Mouse (Mus musculus) lung, embryonic 16.5 days (tissue): ENCODE measurements around the gene Dazap1. TPM values are rescaled to one million over a fixed set of nuclear protein-coding genes. Genes with fewer than 3 reads are reported as not detected.
A peak's percentile ranks its signal among the peaks of the same experiment; 100 is the strongest.

Experiments used
- ATAC-seq: fragments of 200-750 bp; cut with Nextera tagmentation; 2 replicates; pipeline ENCODE4 v1.8.0; 2017; ENCODE audit warnings: low read depth, mild to moderate bottlenecking, moderate library complexity
- H3K27ac ChIP-seq: fragments of 300-500 bp; sonication (generic); 2 replicates; pipeline ENCODE4 v1.5.1; 2014; ENCODE audit warnings: mild to moderate bottlenecking, control low read depth, low read length
- H3K27me3 ChIP-seq: fragments of 300-500 bp; sonication (generic); 2 replicates; pipeline ENCODE4 v1.6.1; 2014; ENCODE audit warnings: low read depth, low read length, mixed read lengths; ENCODE audit not compliant: control insufficient read depth, insufficient read depth
- H3K36me3 ChIP-seq: fragments of 300-500 bp; sonication (generic); 2 replicates; pipeline ENCODE4 v1.6.1; 2014; ENCODE audit warnings: low read length; ENCODE audit not compliant: control insufficient read depth, insufficient read depth
- H3K4me1 ChIP-seq: fragments of 300-500 bp; sonication (generic); replicated peaks from 2 replicates; pipeline ENCODE4 v1.6.1; 2014; ENCODE audit warnings: low read length, mixed read lengths; ENCODE audit not compliant: control insufficient read depth, insufficient read depth
- H3K4me2 ChIP-seq: fragments of 300-500 bp; sonication (generic); 2 replicates; pipeline ENCODE4 v1.6.1; 2014; ENCODE audit warnings: low read depth, low read length, control low read depth
- H3K4me3 ChIP-seq: fragments of 300-500 bp; sonication (generic); 2 replicates; pipeline ENCODE4 v1.5.1; 2014; ENCODE audit warnings: mild to moderate bottlenecking, low read length, control low read depth
- H3K9ac ChIP-seq: fragments of 300-500 bp; sonication (generic); 2 replicates; pipeline ENCODE4 v1.6.1; 2014; ENCODE audit warnings: low read length, control low read depth
- H3K9me3 ChIP-seq: fragments of 300-500 bp; sonication (generic); 2 replicates; pipeline ENCODE4 v1.6.1; 2016; ENCODE audit warnings: low read length; ENCODE audit not compliant: control insufficient read depth
- WGBS: fragments of 180-500 bp; shearing (Covaris S2); extraction: QIAGEN DNeasy Blood & Tissue Kit; methylation state at CpG from one replicate; pipeline ENCODE4 v1.1.7; 2014; 5-methylcytosine and 5-hydroxymethylcytosine counted together
- polyA plus RNA-seq: library from polyadenylated mRNA; unstranded; fragments of >200 nt; fragmentation: Nextera tagmentation; extraction: Ambion mirVana; gene quantifications from 2 replicates; pipeline ENCODE4 v1.2.1, GENCODE M21; 2015

The Dazap1 gene
- polyA plus RNA-seq, 1 experiment from 2014 or later, result 50.6 TPM

DNA sequence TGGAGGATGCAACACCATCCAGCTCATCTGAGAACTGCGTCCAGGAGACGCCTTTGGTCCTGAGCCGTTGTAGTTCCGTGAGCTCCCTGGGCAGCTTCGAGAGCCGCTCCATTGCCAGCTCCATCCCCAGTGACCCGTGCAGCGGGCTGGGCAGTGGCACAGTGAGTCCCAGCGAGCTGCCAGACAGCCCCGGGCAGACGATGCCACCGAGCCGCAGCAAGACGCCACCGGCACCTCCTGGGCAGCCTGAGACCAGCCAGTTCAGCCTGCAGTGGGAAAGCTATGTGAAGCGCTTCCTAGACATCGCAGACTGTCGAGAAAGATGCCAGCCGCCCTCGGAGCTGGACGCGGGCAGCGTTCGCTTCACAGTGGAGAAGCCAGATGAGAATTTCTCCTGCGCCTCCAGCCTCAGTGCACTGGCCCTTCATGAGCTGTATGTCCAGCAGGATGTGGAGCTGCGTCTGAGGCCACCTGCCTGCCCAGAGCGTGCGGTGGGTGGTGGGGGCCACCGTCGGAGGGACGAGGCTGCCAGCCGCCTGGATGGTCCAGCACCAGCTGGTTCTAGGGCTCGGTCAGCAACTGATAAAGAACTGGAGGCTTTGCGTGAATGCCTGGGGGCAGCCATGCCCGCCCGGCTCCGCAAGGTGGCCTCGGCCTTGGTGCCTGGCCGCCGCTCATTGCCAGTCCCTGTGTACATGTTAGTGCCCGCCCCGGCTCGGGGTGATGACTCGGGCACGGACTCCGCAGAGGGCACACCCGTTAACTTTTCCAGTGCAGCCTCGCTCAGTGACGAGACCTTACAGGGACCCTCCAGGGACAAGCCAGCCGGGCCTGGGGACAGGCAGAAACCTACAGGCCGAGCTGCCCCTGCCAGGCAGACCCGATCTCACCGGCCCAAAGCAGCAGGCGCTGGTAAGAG, 51.6 kb downstream of the Dazap1 start:
- Histone ChIP-seq H3K27me3 (peaks cover 59% of the 10 kb centered on the region), H3K4me3 (no peak overlapping the region), H3K27ac (no peak overlapping the region), H3K36me3 (no peaks in the 10 kb centered on the region), H3K4me1 (peaks cover 28% of the 10 kb centered on the region), H3K4me2 (no peak overlapping the region), H3K9me3 (no peaks in the 10 kb centered on the region), H3K9ac (no peak overlapping the region)
- ATAC-seq, result no peak
- WGBS, result 61% methylated on average over 54 of the region's 54 CpGs

DNA sequence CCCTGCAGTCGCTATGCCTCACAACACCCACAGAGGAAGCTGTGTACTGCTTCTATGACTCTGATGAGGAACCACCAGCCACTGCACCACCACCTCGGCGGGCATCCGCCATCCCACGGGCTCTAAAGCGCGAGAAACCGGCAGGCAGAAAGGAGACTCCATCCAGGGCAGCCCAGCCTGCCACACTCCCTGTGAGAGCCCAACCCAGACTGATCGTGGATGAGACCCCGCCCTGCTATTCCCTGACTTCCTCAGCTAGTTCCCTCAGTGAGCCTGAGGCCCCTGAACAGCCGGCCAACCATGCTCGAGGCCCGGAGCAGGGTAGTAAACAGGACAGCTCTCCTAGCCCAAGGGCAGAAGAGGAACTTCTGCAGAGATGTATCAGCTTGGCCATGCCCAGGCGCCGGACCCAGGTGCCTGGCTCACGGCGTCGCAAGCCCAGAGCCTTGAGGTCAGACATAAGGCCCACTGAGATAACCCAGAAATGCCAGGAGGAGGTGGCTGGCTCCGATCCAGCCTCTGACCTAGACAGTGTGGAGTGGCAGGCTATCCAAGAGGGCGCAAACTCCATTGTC, 52.4 kb downstream of the Dazap1 start:
- Histone ChIP-seq H3K9ac (0 out of 2 replicates have a peak overlapping the region, but pooled peaks have one; percentile 6), H3K4me3 (no peak overlapping the region), H3K36me3 (peaks cover 4% of the 10 kb centered on the region; the same call in 1 of the 2 replicates), H3K4me2 (no peak overlapping the region), H3K4me1 (peaks cover 28% of the 10 kb centered on the region), H3K27me3 (peaks cover 59% of the 10 kb centered on the region), H3K9me3 (no peaks in the 10 kb centered on the region), H3K27ac (no peak overlapping the region)
- ATAC-seq, result no peak
- 33% methylated on average over 20 of the region's 20 CpGs for WGBS

GRCm38 (mm10) chr10:80314494-80315001, 53.3 kb downstream of the Dazap1 start:
- ATAC-seq, result no peak
- Histone ChIP-seq H3K27me3 (peaks cover 59% of the 10 kb centered on the region), H3K36me3 (peaks cover 6% of the 10 kb centered on the region; the same call in 1 of the 2 replicates), H3K27ac (no peak overlapping the region), H3K4me3 (no peak overlapping the region), H3K4me1 (peaks cover 34% of the 10 kb centered on the region), H3K9me3 (no peaks in the 10 kb centered on the region), H3K4me2 (no peak overlapping the region), H3K9ac (no peak overlapping the region)
- WGBS, result 40% methylated on average over 16 of the region's 16 CpGs

- 36% methylated on average over 27 of the region's 27 CpGs for WGBS
- Histone ChIP-seq H3K27ac (no peak overlapping the region), H3K36me3 (peaks cover 6% of the 10 kb centered on the region; the same call in 1 of the 2 replicates), H3K4me2 (no peak overlapping the region), H3K9ac (peak overlapping the region; percentile 27; the same call in 1 of the 2 replicates), H3K27me3 (peaks cover 59% of the 10 kb centered on the region), H3K9me3 (no peaks in the 10 kb centered on the region), H3K4me1 (peaks cover 36% of the 10 kb centered on the region), H3K4me3 (no peak overlapping the region)
- no peak for ATAC-seq
Measured at GRCm38 (mm10) chr10:80315315-80315714, 54.0 kb downstream of the Dazap1 start.

DNA sequence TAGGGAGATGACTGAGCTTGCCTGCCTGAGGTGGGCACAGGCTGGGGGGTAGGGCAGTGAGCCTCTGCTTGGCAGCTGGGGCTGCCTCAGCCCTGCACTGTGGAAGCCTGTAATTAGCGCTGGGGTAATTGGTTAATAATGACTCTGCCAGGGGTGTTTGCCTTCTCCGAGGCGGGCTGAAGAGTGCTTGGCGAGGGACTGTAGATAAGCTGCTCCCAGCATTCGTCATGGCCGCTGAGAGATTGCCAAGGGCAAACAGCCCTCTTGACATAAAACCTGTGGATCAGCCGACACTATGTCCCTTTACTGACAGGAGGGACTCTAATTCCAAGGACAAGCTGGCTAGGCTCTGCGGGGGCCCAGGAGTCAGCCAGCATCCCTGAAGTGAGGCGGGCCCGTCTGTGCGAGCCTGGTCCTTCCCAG, 55.1 kb downstream of the Dazap1 start:
- Histone ChIP-seq H3K27ac (no peak overlapping the region), H3K9ac (peak overlapping the region; percentile 27; the same call in 1 of the 2 replicates), H3K27me3 (peaks cover 54% of the 10 kb centered on the region), H3K9me3 (no peaks in the 10 kb centered on the region), H3K4me3 (no peak overlapping the region), H3K4me1 (peaks cover 36% of the 10 kb centered on the region), H3K36me3 (peaks cover 6% of the 10 kb centered on the region; the same call in 1 of the 2 replicates), H3K4me2 (0 out of 2 replicates have a peak overlapping the region, but pooled peaks have one; percentile 10)
- WGBS, result 17% methylated on average over 11 of the region's 11 CpGs
- ATAC-seq, result 0 out of 2 replicates have a peak, but pooled peaks have one; percentile 6

GRCm38 (mm10) chr10:80317011-80317410, 55.7 kb downstream of the Dazap1 start:
- Histone ChIP-seq H3K4me3 (no peak overlapping the region), H3K9ac (no peak overlapping the region), H3K27me3 (peaks cover 47% of the 10 kb centered on the region), H3K4me1 (peaks cover 36% of the 10 kb centered on the region), H3K9me3 (no peaks in the 10 kb centered on the region), H3K36me3 (peaks cover 6% of the 10 kb centered on the region; the same call in 1 of the 2 replicates), H3K4me2 (no peak overlapping the region), H3K27ac (no peak overlapping the region)
- WGBS, result 47% methylated on average over 10 of the region's 10 CpGs
- ATAC-seq, result no peak

GRCm38 (mm10) chr10:80320340-80320760, 59.1 kb downstream of the Dazap1 start, which contains the start of gene 2310011J03Rik:
Gene 2310011J03Rik (minus strand): TSS chr10:80320537.
- H3K4me2 ChIP-seq, result peak within 1 kb of the TSS; percentile 64
- H3K4me1 ChIP-seq, result peaks cover 28% of the 10 kb centered on the region
- peaks cover 6% of the 10 kb centered on the region; the same call in 1 of the 2 replicates for H3K36me3 ChIP-seq
- H3K9ac ChIP-seq, result peak within 1 kb of the TSS; percentile 80
- H3K9me3 ChIP-seq, result no peaks in the 10 kb centered on the region
- ATAC-seq, result peak; percentile 68
- H3K27me3 ChIP-seq, result peaks cover 14% of the 10 kb centered on the region
- WGBS, result under 1% methylated on average over 34 of the region's 34 CpGs
- H3K4me3 ChIP-seq, result peak within 1 kb of the TSS; percentile 77
- peak within 1 kb of the TSS; percentile 71 for H3K27ac ChIP-seq

- Histone ChIP-seq H3K27ac (no peak overlapping the region), H3K9me3 (no peaks in the 10 kb centered on the region), H3K4me2 (no peak overlapping the region), H3K4me1 (peaks cover 21% of the 10 kb centered on the region), H3K27me3 (peaks cover 6% of the 10 kb centered on the region), H3K36me3 (peaks cover 6% of the 10 kb centered on the region; the same call in 1 of the 2 replicates), H3K4me3 (no peak overlapping the region), H3K9ac (no peak overlapping the region)
- no peak for ATAC-seq
- 74% methylated on average over 6 of the region's 6 CpGs for WGBS
Measured at GRCm38 (mm10) chr10:80321014-80321669, 59.9 kb downstream of the Dazap1 start.
